Mouse (Mus musculus): Measurements from ENCODE around the gene Nyap2. TPM values are rescaled to one million over a fixed set of nuclear protein-coding genes. Genes with fewer than 3 reads are reported as not detected.

Gene Nyap2
- under 0.01 and 0.66 TPM in 2 replicates for total RNA-seq (2014; rRNA removed; ENCODE audit: low replicate concordance)
- not detected in 2 replicates for polyA plus RNA-seq (2015; fragmentation: Nextera tagmentation; extraction: Ambion mirVana)

- H3K27me3 ChIP-seq (ENCODE audit: control insufficient read depth, insufficient read depth, low read length): no peaks in the 10 kb centered on the region
- no peaks in the 10 kb centered on the region for H3K36me3 ChIP-seq (replicated peaks; ENCODE audit: control insufficient read depth, insufficient read depth, low read length)
- H3K9ac ChIP-seq (replicated peaks; ENCODE audit: low read depth, low read length): no peak within 1 kb of the TSS
- H3K4me1 ChIP-seq (ENCODE audit: control insufficient read depth, insufficient read depth): no peaks in the 10 kb centered on the region
- no peak for TF ChIP-seq EP300 (IDR thresholded peaks at IDR 0.05; ENCODE audit: low read depth)
- TF ChIP-seq CTCF (IDR thresholded peaks at IDR 0.05; ENCODE audit: low read depth): no peak
- H3K9me3 ChIP-seq (replicated peaks; ENCODE audit: control insufficient read depth, low read length): no peaks in the 10 kb centered on the region
- WGBS: 33% methylated on average over 16 of the region's 16 CpGs
- DNase-seq (ENCODE audit: low spot score) (no peak), ATAC-seq (ENCODE audit: insufficient read depth, low read depth) (no peak)
- no peak within 1 kb of the TSS for H3K4me2 ChIP-seq (ENCODE audit: low read depth, low read length)
- no peak within 1 kb of the TSS for H3K27ac ChIP-seq (ENCODE audit: low read depth)
- no peak within 1 kb of the TSS for H3K4me3 ChIP-seq (ENCODE audit: low read depth, low read length)
These were observed at the start of gene Nyap2 for GRCm38 (mm10) chr1:81076831-81077664. Nyap2 (plus strand) TSS chr1:81076950.

- Histone ChIP-seq H3K36me3 (replicated peaks; ENCODE audit: control insufficient read depth, insufficient read depth, low read length) (no peaks in the 10 kb centered on the region), H3K4me3 (ENCODE audit: low read depth, low read length) (no peak overlapping the region), H3K27me3 (ENCODE audit: control insufficient read depth, insufficient read depth, low read length) (no peaks in the 10 kb centered on the region), H3K4me1 (ENCODE audit: control insufficient read depth, insufficient read depth) (no peaks in the 10 kb centered on the region), H3K9me3 (replicated peaks; ENCODE audit: control insufficient read depth, low read length) (no peaks in the 10 kb centered on the region), H3K9ac (replicated peaks; ENCODE audit: low read depth, low read length) (no peak overlapping the region), H3K27ac (ENCODE audit: low read depth) (no peak overlapping the region), H3K4me2 (ENCODE audit: low read depth, low read length) (no peak overlapping the region)
- ATAC-seq (ENCODE audit: insufficient read depth, low read depth) (no peak), DNase-seq (ENCODE audit: low spot score) (no peak)
- WGBS: 43% methylated on average over 5 of the region's 5 CpGs
- TF ChIP-seq CTCF (IDR thresholded peaks at IDR 0.05; ENCODE audit: low read depth) (no peak), EP300 (IDR thresholded peaks at IDR 0.05; ENCODE audit: low read depth) (no peak)
These were observed 33.6 kb upstream of the Nyap2 start for GRCm38 (mm10) chr1:81042907-81043868.

DNA sequence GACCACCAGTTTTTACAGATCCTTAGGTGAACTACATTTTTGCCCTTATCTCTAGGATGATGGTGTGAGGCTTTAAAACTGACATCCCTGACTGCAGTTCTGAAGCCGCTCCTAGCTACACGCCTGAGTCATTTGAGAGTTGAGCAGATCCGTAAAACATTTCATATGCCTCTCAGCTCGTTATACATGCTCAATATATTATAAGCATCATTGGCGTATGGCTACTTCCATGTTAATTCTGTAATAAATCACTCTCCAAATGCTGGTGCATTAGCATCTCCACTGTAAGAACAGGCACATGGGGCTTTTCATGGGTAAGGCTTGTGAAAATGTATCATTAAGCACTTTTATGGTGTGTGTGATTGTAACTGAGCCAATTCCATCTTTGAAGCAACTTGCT lies 18.4 kb upstream of the Nyap2 start:
- H3K4me1 ChIP-seq (ENCODE audit: control insufficient read depth, insufficient read depth): no peaks in the 10 kb centered on the region

GRCm38 (mm10) chr1:81058835-81059234 lies 17.9 kb upstream of the Nyap2 start:
- 61% methylated on average over 2 of the region's 2 CpGs for WGBS
- ATAC-seq (ENCODE audit: insufficient read depth, low read depth): no peak
- Histone ChIP-seq H3K9ac (replicated peaks; ENCODE audit: low read depth, low read length) (no peak overlapping the region), H3K4me3 (ENCODE audit: low read depth, low read length) (no peak overlapping the region), H3K9me3 (replicated peaks; ENCODE audit: control insufficient read depth, low read length) (no peaks in the 10 kb centered on the region), H3K36me3 (replicated peaks; ENCODE audit: control insufficient read depth, insufficient read depth, low read length) (no peaks in the 10 kb centered on the region), H3K27me3 (ENCODE audit: control insufficient read depth, insufficient read depth, low read length) (no peaks in the 10 kb centered on the region), H3K27ac (ENCODE audit: low read depth) (no peak overlapping the region), H3K4me1 (ENCODE audit: control insufficient read depth, insufficient read depth) (no peaks in the 10 kb centered on the region), H3K4me2 (ENCODE audit: low read depth, low read length) (no peak overlapping the region)
- TF ChIP-seq EP300 (IDR thresholded peaks at IDR 0.05; ENCODE audit: low read depth) (no peak), CTCF (IDR thresholded peaks at IDR 0.05; ENCODE audit: low read depth) (no peak)
- DNase-seq (ENCODE audit: low spot score): no peak

More for the DNA sequence above, 18.4 kb upstream of the Nyap2 start:
- ATAC-seq (ENCODE audit: insufficient read depth, low read depth) (no peak), DNase-seq (ENCODE audit: low spot score) (no peak)
- Histone ChIP-seq H3K9ac (replicated peaks; ENCODE audit: low read depth, low read length) (no peak overlapping the region), H3K9me3 (replicated peaks; ENCODE audit: control insufficient read depth, low read length) (no peaks in the 10 kb centered on the region), H3K36me3 (replicated peaks; ENCODE audit: control insufficient read depth, insufficient read depth, low read length) (no peaks in the 10 kb centered on the region), H3K4me3 (ENCODE audit: low read depth, low read length) (no peak overlapping the region), H3K4me2 (ENCODE audit: low read depth, low read length) (no peak overlapping the region), H3K27me3 (ENCODE audit: control insufficient read depth, insufficient read depth, low read length) (no peaks in the 10 kb centered on the region), H3K27ac (ENCODE audit: low read depth) (no peak overlapping the region)
- TF ChIP-seq CTCF (IDR thresholded peaks at IDR 0.05; ENCODE audit: low read depth): no peak
- no peak for TF ChIP-seq EP300 (IDR thresholded peaks at IDR 0.05; ENCODE audit: low read depth)
- 77% methylated on average over 5 of the region's 5 CpGs for WGBS

DNA sequence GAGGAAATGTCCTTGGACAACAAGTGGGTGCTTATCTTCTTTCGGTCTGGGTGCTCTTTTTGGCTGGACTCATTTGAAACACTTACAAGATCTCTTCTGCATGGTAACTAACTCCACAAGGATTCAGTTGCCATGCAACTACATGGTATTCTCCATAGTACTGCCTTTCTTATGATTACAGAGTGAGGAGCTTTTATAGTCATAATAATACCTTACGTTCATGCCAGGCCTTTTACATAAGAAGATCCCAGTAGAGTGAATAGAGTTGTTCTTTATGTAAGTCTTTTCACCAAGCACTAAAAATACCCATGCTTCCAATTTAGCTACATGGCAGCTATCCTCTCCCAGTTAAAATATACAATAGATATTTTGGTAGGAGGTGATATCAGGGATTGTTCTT lies 13.9 kb upstream of the Nyap2 start:
- DNase-seq (ENCODE audit: low spot score): no peak
- Histone ChIP-seq H3K27me3 (ENCODE audit: control insufficient read depth, insufficient read depth, low read length) (no peaks in the 10 kb centered on the region), H3K27ac (ENCODE audit: low read depth) (no peak overlapping the region), H3K4me1 (ENCODE audit: control insufficient read depth, insufficient read depth) (no peaks in the 10 kb centered on the region), H3K36me3 (replicated peaks; ENCODE audit: control insufficient read depth, insufficient read depth, low read length) (no peaks in the 10 kb centered on the region), H3K4me3 (ENCODE audit: low read depth, low read length) (no peak overlapping the region), H3K4me2 (ENCODE audit: low read depth, low read length) (no peak overlapping the region), H3K9me3 (replicated peaks; ENCODE audit: control insufficient read depth, low read length) (no peaks in the 10 kb centered on the region), H3K9ac (replicated peaks; ENCODE audit: low read depth, low read length) (no peak overlapping the region)
- TF ChIP-seq EP300 (IDR thresholded peaks at IDR 0.05; ENCODE audit: low read depth): no peak
- TF ChIP-seq CTCF (IDR thresholded peaks at IDR 0.05; ENCODE audit: low read depth): no peak
- WGBS: 74% methylated on average over 2 of the region's 2 CpGs
- no peak for ATAC-seq (ENCODE audit: insufficient read depth, low read depth)
